Mouse (Mus musculus) E14TG2a.4 (cell line): ENCODE results near the gene Akap12.

ENCODE experiments used
- H3K27me3 ChIP-seq: 2 replicates; pipeline ENCODE4 v1.6.1; 2014; ENCODE audit warnings: low read length, control low read depth; ENCODE audit not compliant: insufficient read depth
- H3K36me3 ChIP-seq: 2 replicates; pipeline ENCODE4 v1.6.1; 2014; ENCODE audit warnings: low read length, control low read depth; ENCODE audit not compliant: insufficient read depth
- H3K4me1 ChIP-seq: replicated peaks from 2 replicates; pipeline ENCODE4 v1.6.1; 2014; ENCODE audit warnings: low read depth, low read length, control low read depth
- H3K4me3 ChIP-seq: replicated peaks from 2 replicates; pipeline ENCODE4 v1.5.1; 2014; ENCODE audit warnings: mild to moderate bottlenecking, low read length
- H3K9me3 ChIP-seq: 2 replicates; pipeline ENCODE4 v1.6.1; 2014; ENCODE audit warnings: low read length, control low read depth
- CTCF ChIP-seq: conservative IDR thresholded peaks from 2 replicates; pipeline ENCODE4 v1.5.1; 2014; ENCODE audit warnings: low read length
- NANOG ChIP-seq: IDR thresholded peaks from 2 replicates; pipeline ENCODE4 v1.6.1; 2014; ENCODE audit warnings: borderline replicate concordance, low read length, mixed read lengths
- POU5F1 ChIP-seq: IDR thresholded peaks from 2 replicates; pipeline ENCODE4 v1.6.1; 2014; ENCODE audit warnings: low read length, borderline replicate concordance

Gene Akap12

GRCm38 (mm10) chr10:4407191-4407590 lies 141.0 kb downstream of the Akap12 start:
- H3K27me3 ChIP-seq = no peaks in the 10 kb centered on the region
- no peaks in the 10 kb centered on the region for H3K9me3 ChIP-seq
- H3K4me3 ChIP-seq = no peak overlapping the region
- H3K4me1 ChIP-seq = peaks cover 11% of the 10 kb centered on the region
- H3K36me3 ChIP-seq = peaks cover 86% of the 10 kb centered on the region
- no peak for TF ChIP-seq POU5F1
- no peak for TF ChIP-seq NANOG
- TF ChIP-seq CTCF = no peak
